Mouse (Mus musculus) cortical plate, adult 2 months (tissue): Measurements from ENCODE around the gene Ezh2.

Experiments used
- CTCF ChIP-seq: fragments of 200-500 bp; IDR thresholded peaks from 2 replicates; pipeline ENCODE4 v1.5.1; 2011; ENCODE audit warnings: mild to moderate bottlenecking, control low read depth, low read length; ENCODE audit not compliant: insufficient read depth; ENCODE audit errors: extremely low read depth
- POLR2A ChIP-seq: fragments of 200-500 bp; IDR thresholded peaks from 2 replicates; pipeline ENCODE4 v1.6.1; 2011; ENCODE audit warnings: mild to moderate bottlenecking, low read length, control low read depth; ENCODE audit not compliant: insufficient read depth; ENCODE audit errors: extremely low read depth

DNA sequence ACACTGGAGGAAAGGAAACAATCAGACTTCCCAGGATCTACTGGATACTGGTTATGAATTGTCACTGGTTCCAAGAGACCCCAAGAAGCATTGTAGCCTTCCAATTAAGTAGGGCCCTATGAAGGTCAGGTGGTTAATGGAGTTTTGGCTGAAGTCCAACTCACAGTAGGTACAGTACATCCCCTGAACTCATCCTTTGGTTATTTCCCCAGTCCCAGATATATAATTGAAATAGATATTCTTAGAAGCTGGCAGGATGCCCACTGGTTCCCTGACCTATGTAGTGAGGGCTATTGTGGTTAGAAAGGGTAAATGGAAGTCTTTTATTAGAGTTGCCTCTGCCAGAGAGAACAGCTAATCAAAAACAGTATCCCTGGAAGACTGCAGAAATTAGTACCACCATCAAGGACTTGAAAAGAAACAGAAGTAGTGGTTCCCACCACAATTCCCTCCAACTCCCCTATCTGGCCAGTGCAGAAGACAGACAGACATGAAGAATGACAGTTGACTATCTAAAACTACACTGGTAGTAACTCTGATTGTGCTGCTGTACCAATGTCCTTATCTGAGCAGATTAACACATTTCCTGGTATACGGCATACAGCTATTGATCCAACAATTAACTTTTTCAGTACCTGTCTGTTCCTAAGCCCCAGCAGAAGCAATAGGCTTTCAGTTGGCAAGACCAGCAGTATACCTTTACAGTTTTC, 29.7 kb downstream of the Ezh2 start:
- TF ChIP-seq CTCF (no peak), POLR2A (no peak)
